Mouse (Mus musculus) forebrain, embryonic 14.5 days (tissue): ENCODE measurements around the gene Tmem239. TPM values are rescaled to one million over a fixed set of nuclear protein-coding genes. Genes with fewer than 3 reads are reported as not detected.

Experiments
- ATAC-seq: fragments of 200-750 bp; cut with Nextera tagmentation; 2 replicates; pipeline ENCODE4 v1.8.0; 2017; ENCODE audit warnings: mild to moderate bottlenecking, moderate library complexity
- DNase-seq: peaks from one replicate; pipeline ENCODE4 v3.0.0-alpha.2; 2015; ENCODE audit warnings: low spot score
- H3K27ac ChIP-seq: fragments of 300-500 bp; sonication (generic); 2 replicates; pipeline ENCODE4 v1.5.1; 2014; ENCODE audit warnings: low read depth, mild to moderate bottlenecking, control low read depth, low read length, moderate library complexity
- H3K27me3 ChIP-seq: fragments of 300-500 bp; sonication (generic); replicated peaks from 2 replicates; pipeline ENCODE4 v1.6.1; 2014; ENCODE audit warnings: low read length, control low read depth, mixed read lengths; ENCODE audit not compliant: control insufficient read depth, insufficient read depth
- H3K36me3 ChIP-seq: fragments of 300-500 bp; sonication (generic); 2 replicates; pipeline ENCODE4 v1.6.1; 2014; ENCODE audit warnings: low read length, control low read depth; ENCODE audit not compliant: control insufficient read depth, insufficient read depth
- H3K4me1 ChIP-seq: fragments of 300-500 bp; sonication (generic); 2 replicates; pipeline ENCODE4 v1.6.1; 2014; ENCODE audit warnings: antibody characterized with exemption, low read length, control low read depth; ENCODE audit not compliant: control insufficient read depth, insufficient read depth
- H3K4me2 ChIP-seq: fragments of 300-500 bp; sonication (generic); 2 replicates; pipeline ENCODE4 v1.6.1; 2014; ENCODE audit warnings: mild to moderate bottlenecking, control low read depth, low read length
- H3K4me3 ChIP-seq: fragments of 300-500 bp; sonication (generic); 2 replicates; pipeline ENCODE4 v1.5.1; 2014; ENCODE audit warnings: low read depth, low read length, control low read depth
- H3K9ac ChIP-seq: fragments of 300-500 bp; sonication (generic); 2 replicates; pipeline ENCODE4 v1.6.1; 2014; ENCODE audit warnings: mild to moderate bottlenecking, low read length, control low read depth, moderate library complexity
- H3K9me3 ChIP-seq: fragments of 300-500 bp; sonication (generic); replicated peaks from 2 replicates; pipeline ENCODE4 v1.6.1; 2016; ENCODE audit warnings: low read length, control low read depth, mixed read lengths; ENCODE audit not compliant: control insufficient read depth
- WGBS: fragments of 180-500 bp; shearing (Covaris S2); extraction: QIAGEN DNeasy Blood & Tissue Kit; methylation state at CpG from one replicate; pipeline ENCODE4 v1.1.7; 2014; 5-methylcytosine and 5-hydroxymethylcytosine counted together
- polyA plus RNA-seq: library from polyadenylated mRNA; unstranded; fragments of >200 nt; fragmentation: Nextera tagmentation; extraction: Ambion mirVana; gene quantifications from 2 replicates; pipeline ENCODE4 v1.2.1, GENCODE M21; 2014

Tmem239 gene
- polyA plus RNA-seq, 1 experiment from 2014 or later, result not detected

DNA sequence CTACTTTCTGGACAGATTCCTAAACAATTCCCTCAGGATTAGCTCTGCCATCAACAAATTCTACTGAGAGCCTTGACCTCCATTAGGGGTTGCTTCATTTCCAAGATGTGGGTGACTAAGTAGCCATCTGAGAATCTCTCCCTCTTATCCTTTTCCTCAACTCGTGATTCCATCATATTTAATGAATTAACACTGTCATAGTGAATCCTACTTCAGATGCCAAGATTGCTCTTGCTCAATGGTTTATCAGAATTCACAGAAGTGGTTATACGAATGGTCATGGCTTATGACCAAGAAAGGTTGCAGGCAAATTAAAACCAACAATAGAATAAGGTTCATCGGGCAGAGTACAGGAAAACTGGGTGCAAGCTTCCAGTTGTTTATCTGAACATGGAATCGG, 4.4 kb upstream of the Tmem239 start:
- no peaks in the 10 kb centered on the region for H3K9me3 ChIP-seq
- H3K27me3 ChIP-seq, result 0 out of 2 replicates have a peak, but pooled peaks cover 8% of the 10 kb centered on the region
- 83% methylated on average over 4 of the region's 4 CpGs for WGBS
- no peak overlapping the region for H3K9ac ChIP-seq
- no peak for DNase-seq
- no peaks in the 10 kb centered on the region for H3K36me3 ChIP-seq
- no peak overlapping the region for H3K27ac ChIP-seq
- no peak overlapping the region for H3K4me3 ChIP-seq
- ATAC-seq, result no peak
- H3K4me2 ChIP-seq, result no peak overlapping the region
- peaks cover 7% of the 10 kb centered on the region for H3K4me1 ChIP-seq

GRCm38 (mm10) chr2:130404939-130405338, 1.3 kb upstream of the Tmem239 start, which contains the start of the genes Gm28372 and 1700020A23Rik:
Gm28372 (plus strand) TSS chr2:130405239.
1700020A23Rik (plus strand) TSS chr2:130405259.
- ATAC-seq (no peak), DNase-seq (no peak)
- Histone ChIP-seq H3K36me3 (no peaks in the 10 kb centered on the region), H3K4me2 (no peak within 1 kb of the TSS), H3K9ac (no peak within 1 kb of the TSS), H3K27me3 (no peaks in the 10 kb centered on the region), H3K4me1 (0 out of 2 replicates have a peak, but pooled peaks cover 4% of the 10 kb centered on the region), H3K27ac (no peak within 1 kb of the TSS), H3K9me3 (no peaks in the 10 kb centered on the region), H3K4me3 (no peak within 1 kb of the TSS)
- 85% methylated on average over 1 of the region's 1 CpGs for WGBS

- Histone ChIP-seq H3K9ac (no peak overlapping the region), H3K9me3 (no peaks in the 10 kb centered on the region), H3K4me1 (0 out of 2 replicates have a peak, but pooled peaks cover 4% of the 10 kb centered on the region), H3K27ac (no peak overlapping the region), H3K36me3 (no peaks in the 10 kb centered on the region), H3K4me3 (no peak overlapping the region), H3K4me2 (no peak overlapping the region), H3K27me3 (no peaks in the 10 kb centered on the region)
- 9% methylated on average over 6 of the region's 6 CpGs for WGBS
- ATAC-seq, result peak; percentile 40; the same call in 1 of the 2 replicates
- DNase-seq, result peak; percentile 71
Observed at GRCm38 (mm10) chr2:130408194-130408593, 1.9 kb downstream of the Tmem239 start.

DNA sequence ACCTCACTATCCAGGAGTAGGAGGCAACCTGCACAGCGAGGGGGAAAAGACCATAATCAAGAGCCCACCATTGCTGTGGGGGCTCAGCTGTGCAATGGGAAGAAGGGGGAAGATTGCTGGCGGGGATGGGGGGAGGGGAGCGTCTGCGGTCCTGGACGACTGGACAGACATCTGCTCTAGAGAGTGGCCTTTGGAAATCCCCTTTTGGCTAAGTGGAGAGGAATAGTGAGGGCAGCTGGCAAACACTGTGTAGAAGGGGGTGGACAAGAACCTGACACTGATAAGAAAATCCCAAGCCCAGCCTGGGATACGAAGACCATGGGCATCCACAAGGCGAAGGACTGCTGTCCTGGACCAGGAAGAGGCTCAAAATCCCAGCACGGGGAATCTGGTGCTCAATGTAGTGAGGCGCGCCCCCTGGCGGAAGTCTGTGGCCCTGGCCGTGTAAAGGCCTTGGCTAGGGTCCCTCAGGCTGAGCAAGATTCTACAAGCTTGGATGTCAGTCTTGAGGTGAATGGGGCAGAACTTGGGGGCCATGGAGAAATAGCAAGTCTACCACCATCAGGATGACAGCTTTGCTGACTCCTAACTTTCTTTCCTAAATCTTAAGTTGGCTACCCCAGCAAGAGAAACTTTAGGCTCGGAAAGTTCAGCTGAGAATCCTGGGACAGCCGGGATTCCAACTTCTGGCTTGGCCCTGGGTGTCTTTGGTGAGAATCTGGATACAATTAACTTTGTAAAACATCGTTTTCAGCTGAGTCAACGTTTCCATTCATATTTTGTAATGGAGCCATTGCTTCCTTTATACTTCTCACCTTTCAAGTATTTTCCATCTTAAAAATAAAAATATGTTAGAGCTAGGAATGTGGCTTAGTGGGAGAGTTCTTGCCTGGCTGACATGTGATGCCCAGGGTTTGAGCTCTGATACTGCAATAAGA, 5.5 kb downstream of the Tmem239 start:
- DNase-seq (peak; percentile 88), ATAC-seq (peak; percentile 83)
- no peaks in the 10 kb centered on the region for H3K27me3 ChIP-seq
- 0 out of 2 replicates have a peak, but pooled peaks cover 4% of the 10 kb centered on the region for H3K4me1 ChIP-seq
- no peak overlapping the region for H3K4me3 ChIP-seq
- H3K36me3 ChIP-seq, result no peaks in the 10 kb centered on the region
- H3K27ac ChIP-seq, result no peak overlapping the region
- no peak overlapping the region for H3K9ac ChIP-seq
- H3K4me2 ChIP-seq, result no peak overlapping the region
- no peaks in the 10 kb centered on the region for H3K9me3 ChIP-seq
- WGBS, result 36% methylated on average over 16 of the region's 16 CpGs

- Histone ChIP-seq H3K4me2 (no peak overlapping the region), H3K4me3 (no peak overlapping the region), H3K4me1 (0 out of 2 replicates have a peak, but pooled peaks cover 4% of the 10 kb centered on the region), H3K36me3 (no peaks in the 10 kb centered on the region), H3K27me3 (no peaks in the 10 kb centered on the region), H3K9me3 (no peaks in the 10 kb centered on the region), H3K27ac (no peak overlapping the region), H3K9ac (no peak overlapping the region)
- WGBS, result 84% methylated on average over 3 of the region's 3 CpGs
- ATAC-seq, result no peak
- no peak for DNase-seq
Observed at GRCm38 (mm10) chr2:130412775-130413174, 6.5 kb downstream of the Tmem239 start.

DNA sequence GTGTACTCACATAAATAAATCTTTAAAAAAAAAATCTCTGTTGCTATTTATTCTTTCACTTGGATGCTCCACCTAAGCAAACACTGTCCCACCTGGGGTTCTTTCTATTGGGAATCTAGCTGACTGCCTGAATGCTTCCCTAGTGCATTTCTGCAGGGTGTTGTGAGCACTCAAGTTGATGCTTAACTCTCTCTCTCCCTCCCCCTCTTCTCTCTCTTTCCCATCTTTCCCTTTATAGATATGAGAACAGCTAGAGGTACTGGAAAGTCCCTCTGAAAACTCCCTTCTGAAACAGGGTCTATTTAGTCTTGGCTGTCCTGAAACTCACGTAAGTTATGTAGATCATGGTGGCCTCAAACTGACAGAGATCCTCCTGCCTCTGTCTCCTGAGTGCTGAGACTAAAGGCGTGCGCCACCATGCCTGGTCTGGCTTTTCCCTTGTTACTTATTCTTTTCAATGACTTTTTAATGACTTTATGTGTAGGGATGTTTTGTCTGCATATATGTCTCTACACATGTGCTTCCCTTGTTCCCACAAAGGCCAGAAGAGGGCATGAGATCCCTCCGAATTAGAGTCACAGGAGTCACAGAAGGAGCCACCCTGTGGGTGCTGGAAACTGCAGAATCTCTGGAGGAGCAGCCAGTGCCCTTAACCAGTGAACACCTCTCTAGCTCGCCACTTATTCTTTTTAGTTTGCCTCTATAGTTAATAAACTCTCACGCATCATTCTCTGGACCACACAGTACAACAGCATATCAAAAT, 8.0 kb downstream of the Tmem239 start:
- H3K4me2 ChIP-seq, result no peak overlapping the region
- no peaks in the 10 kb centered on the region for H3K9me3 ChIP-seq
- no peak for ATAC-seq
- H3K27me3 ChIP-seq, result no peaks in the 10 kb centered on the region
- peaks cover 4% of the 10 kb centered on the region; the same call in 1 of the 2 replicates for H3K36me3 ChIP-seq
- H3K27ac ChIP-seq, result no peak overlapping the region
- no peak overlapping the region for H3K9ac ChIP-seq
- WGBS, result 81% methylated on average over 6 of the region's 6 CpGs
- DNase-seq, result peak; percentile 4
- no peak overlapping the region for H3K4me3 ChIP-seq
- no peaks in the 10 kb centered on the region for H3K4me1 ChIP-seq

DNA sequence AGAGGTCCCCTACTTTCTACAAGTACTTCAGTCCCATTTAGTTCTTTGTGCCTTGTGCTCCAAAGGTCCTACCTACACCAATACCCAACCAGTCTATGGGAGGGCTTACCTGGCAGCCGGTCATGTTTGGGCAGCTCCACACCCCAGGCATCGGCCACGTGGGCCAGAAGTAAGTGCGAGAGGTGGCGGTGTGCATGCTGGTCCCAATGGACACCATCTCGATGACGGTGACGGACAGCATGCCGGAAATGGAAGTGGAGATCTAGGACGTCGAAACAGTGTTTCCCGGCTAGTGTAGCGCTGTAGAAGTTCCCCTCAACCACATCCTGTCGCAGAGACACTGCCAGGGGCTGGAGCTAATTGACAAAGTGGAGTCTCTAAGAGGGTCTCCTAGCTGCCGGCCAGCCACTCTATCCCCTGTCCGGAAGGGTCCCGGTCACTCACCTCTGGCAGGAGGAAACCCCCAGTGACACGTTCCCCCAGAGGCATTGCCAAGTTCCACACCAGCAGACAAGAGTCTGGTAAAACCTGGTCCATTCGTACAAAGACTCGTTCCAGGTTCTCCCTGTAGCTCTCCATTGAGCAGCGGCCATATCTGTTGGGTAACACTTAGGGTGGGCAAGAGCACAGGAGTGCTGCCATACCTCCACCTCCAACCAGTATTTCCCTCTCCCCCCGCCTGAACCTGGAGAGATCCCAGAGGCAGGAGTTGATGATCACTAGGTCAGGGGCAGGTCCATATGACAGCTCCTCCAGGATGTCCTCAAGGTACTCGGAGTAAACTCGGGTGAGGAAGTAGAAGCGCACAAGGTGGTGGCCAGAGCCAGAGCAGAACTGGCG, 15.7 kb downstream of the Tmem239 start:
- Histone ChIP-seq H3K9me3 (no peaks in the 10 kb centered on the region), H3K4me3 (no peak overlapping the region), H3K4me1 (peaks cover 10% of the 10 kb centered on the region), H3K27me3 (no peaks in the 10 kb centered on the region), H3K36me3 (peaks cover 6% of the 10 kb centered on the region; the same call in 1 of the 2 replicates), H3K4me2 (no peak overlapping the region), H3K27ac (no peak overlapping the region), H3K9ac (no peak overlapping the region)
- 96% methylated on average over 26 of the region's 26 CpGs for WGBS
- DNase-seq (no peak), ATAC-seq (no peak)
